Mouse (Mus musculus): ENCODE measurements around the gene Wnt3a. TPM values are rescaled to one million over a fixed set of nuclear protein-coding genes. Genes with fewer than 3 reads are reported as not detected.
A peak's percentile ranks its signal among the peaks of the same experiment; 100 is the strongest.

Gene Wnt3a
- polyA plus RNA-seq (2014; fragmentation: Nextera tagmentation; extraction: Ambion mirVana), result not detected in 2 replicates

DNA sequence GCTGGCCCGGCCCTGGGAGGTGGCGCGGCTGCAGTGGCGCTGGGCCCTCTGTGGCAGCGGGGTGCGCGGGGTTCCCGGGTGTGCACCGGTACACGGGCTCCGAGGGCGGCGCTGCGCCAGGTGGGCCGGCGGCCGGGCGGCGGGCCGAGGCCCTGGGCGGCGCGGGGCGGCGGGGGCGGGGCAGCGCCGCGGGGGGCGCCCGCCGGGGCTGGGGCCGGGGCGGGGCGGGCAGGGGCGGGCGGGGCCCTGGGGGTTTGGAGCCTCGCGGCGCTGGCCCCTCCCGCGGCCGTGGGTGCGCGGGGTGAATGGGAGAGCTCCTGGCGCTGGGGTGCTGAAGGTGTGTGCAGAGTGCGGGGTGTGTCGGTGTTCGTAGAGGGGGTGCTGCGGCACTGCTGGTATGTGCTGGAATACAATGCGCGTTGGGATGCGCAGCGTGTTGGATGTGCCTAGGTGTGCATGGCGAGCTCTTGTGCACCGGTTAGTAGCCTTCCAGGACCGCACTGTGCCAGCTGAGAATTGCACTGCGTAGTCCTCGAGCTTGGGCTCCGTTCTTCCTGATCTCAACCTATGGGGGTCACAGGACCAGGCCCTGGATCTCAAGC lies at the start of gene Wnt3a:
TSS of gene Wnt3a (minus strand) at position 51 of the 602 bp plus-strand sequence.
- H3K27ac ChIP-seq (ENCODE audit: low read depth, low read length), result no peak within 1 kb of the TSS
- H3K4me2 ChIP-seq (replicated peaks; ENCODE audit: low read depth, low read length), result peak within 1 kb of the TSS; percentile 45
- H3K9me3 ChIP-seq (ENCODE audit: control insufficient read depth, low read length), result no peaks in the 10 kb centered on the region
- WGBS, result under 1% methylated on average over 38 of the region's 60 CpGs
- peak within 1 kb of the TSS; percentile 35 for H3K4me3 ChIP-seq (ENCODE audit: low read length)
- no peak within 1 kb of the TSS for H3K9ac ChIP-seq (ENCODE audit: low read depth, low read length)
- H3K27me3 ChIP-seq (ENCODE audit: control insufficient read depth, insufficient read depth, low read length), result peaks cover 79% of the 10 kb centered on the region
- peak; percentile 49; the same call in 1 of the 2 replicates for ATAC-seq (ENCODE audit: low FRiP score, low TSS enrichment)
- no peaks in the 10 kb centered on the region for H3K36me3 ChIP-seq (ENCODE audit: control insufficient read depth, insufficient read depth, low read length)
- peaks cover 9% of the 10 kb centered on the region; the same call in 1 of the 2 replicates for H3K4me1 ChIP-seq (ENCODE audit: control insufficient read depth, insufficient read depth, low read length)

DNA sequence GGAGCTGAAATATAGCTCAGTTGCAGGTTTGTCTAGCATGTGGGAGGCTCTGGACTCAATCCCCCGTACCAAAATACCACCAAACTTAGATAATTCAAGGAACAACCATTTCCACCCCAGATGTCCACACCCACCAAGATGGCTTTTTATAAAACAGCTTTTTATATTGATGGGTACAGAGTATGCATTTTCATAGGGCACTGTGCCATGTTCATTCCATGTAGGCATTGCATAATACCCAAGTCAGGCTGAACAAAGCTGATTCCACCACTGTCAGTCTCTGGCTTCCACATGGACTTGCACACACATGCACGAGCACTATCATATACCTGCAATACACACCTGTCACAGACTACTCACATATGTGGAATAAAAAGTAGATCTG lies 48.2 kb upstream of the Wnt3a start:
- no peaks in the 10 kb centered on the region for H3K27me3 ChIP-seq (ENCODE audit: control insufficient read depth, insufficient read depth, low read length)
- H3K4me1 ChIP-seq (ENCODE audit: control insufficient read depth, insufficient read depth, low read length), result peaks cover 7% of the 10 kb centered on the region; the same call in 1 of the 2 replicates
- no peaks in the 10 kb centered on the region for H3K36me3 ChIP-seq (ENCODE audit: control insufficient read depth, insufficient read depth, low read length)
- no peaks in the 10 kb centered on the region for H3K9me3 ChIP-seq (ENCODE audit: control insufficient read depth, low read length)
- H3K4me2 ChIP-seq (replicated peaks; ENCODE audit: low read depth, low read length), result no peak overlapping the region
- WGBS, result 88% methylated on average over 2 of the region's 2 CpGs
- no peak overlapping the region for H3K9ac ChIP-seq (ENCODE audit: low read depth, low read length)
- H3K27ac ChIP-seq (ENCODE audit: low read depth, low read length), result no peak overlapping the region
- H3K4me3 ChIP-seq (ENCODE audit: low read length), result no peak overlapping the region
- no peak for ATAC-seq (ENCODE audit: low FRiP score, low TSS enrichment)

DNA sequence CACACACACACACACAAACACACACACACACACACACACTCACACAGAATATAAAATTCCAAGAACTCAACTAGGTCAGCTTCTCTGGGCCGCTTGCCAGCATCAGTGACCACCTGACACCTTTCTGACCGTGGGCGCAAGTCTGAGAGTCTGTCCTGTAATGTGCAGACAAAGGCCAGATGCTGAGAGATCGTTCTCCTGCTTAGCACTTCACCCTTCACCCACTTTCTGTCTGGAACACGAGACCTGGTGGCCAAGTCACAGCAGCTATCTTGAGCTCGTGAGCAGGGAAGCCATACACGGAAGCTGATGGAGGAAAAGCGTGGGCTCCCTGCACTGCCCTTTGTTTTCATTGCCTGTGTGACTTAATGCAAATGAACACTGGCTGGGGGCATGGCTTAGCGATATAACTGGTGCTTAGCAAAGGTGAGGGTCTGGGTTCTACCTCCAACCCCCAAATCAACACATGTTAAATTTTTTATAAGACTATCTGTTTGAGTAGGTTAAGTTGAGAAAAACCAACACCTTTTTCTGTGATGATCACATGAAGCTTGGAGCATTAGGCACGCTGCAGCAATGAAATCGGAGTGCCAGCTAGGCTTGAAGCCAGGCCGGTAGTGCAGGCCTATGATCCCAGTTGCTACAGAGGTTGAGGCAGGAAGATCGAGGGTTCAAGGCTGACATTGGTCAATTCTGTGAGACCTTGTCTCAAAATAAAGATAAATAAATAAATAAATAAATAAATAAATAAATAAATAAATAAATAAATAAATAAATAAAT lies 47.6 kb upstream of the Wnt3a start:
- Histone ChIP-seq H3K9me3 (ENCODE audit: control insufficient read depth, low read length) (no peaks in the 10 kb centered on the region), H3K27me3 (ENCODE audit: control insufficient read depth, insufficient read depth, low read length) (no peaks in the 10 kb centered on the region), H3K27ac (ENCODE audit: low read depth, low read length) (no peak overlapping the region), H3K4me3 (ENCODE audit: low read length) (no peak overlapping the region), H3K36me3 (ENCODE audit: control insufficient read depth, insufficient read depth, low read length) (no peaks in the 10 kb centered on the region), H3K4me1 (ENCODE audit: control insufficient read depth, insufficient read depth, low read length) (peaks cover 8% of the 10 kb centered on the region), H3K9ac (ENCODE audit: low read depth, low read length) (no peak overlapping the region), H3K4me2 (replicated peaks; ENCODE audit: low read depth, low read length) (no peak overlapping the region)
- ATAC-seq (ENCODE audit: low FRiP score, low TSS enrichment), result no peak
- 59% methylated on average over 13 of the region's 13 CpGs for WGBS

DNA sequence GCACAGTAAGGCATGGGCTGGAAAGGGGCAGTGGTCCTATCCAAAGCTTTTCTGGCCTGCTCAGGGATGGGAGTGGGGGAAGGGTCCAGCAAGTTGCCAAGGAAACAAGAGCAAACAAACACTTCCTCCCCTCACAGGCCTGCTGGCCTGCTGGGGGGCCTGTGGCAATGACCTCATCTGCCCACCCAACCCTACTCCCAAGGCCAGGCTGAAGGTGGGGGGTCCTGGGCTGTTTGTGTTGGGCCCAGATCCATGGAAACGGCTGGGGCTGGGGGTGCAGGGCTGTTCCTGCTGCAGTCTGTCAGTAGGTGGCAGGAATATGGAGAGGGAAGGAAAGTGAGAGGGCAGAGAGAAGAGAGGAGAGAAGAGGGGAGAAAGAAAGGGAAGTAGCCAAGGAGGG lies 45.8 kb upstream of the Wnt3a start:
- H3K27ac ChIP-seq (ENCODE audit: low read depth, low read length), result no peak overlapping the region
- peaks cover 10% of the 10 kb centered on the region for H3K4me1 ChIP-seq (ENCODE audit: control insufficient read depth, insufficient read depth, low read length)
- H3K36me3 ChIP-seq (ENCODE audit: control insufficient read depth, insufficient read depth, low read length), result no peaks in the 10 kb centered on the region
- no peak overlapping the region for H3K9ac ChIP-seq (ENCODE audit: low read depth, low read length)
- peak; percentile 38; the same call in 1 of the 2 replicates for ATAC-seq (ENCODE audit: low FRiP score, low TSS enrichment)
- no peaks in the 10 kb centered on the region for H3K9me3 ChIP-seq (ENCODE audit: control insufficient read depth, low read length)
- no peaks in the 10 kb centered on the region for H3K27me3 ChIP-seq (ENCODE audit: control insufficient read depth, insufficient read depth, low read length)
- WGBS, result 8% methylated on average over 1 of the region's 1 CpGs
- H3K4me3 ChIP-seq (ENCODE audit: low read length), result no peak overlapping the region
- no peak overlapping the region for H3K4me2 ChIP-seq (replicated peaks; ENCODE audit: low read depth, low read length)

DNA sequence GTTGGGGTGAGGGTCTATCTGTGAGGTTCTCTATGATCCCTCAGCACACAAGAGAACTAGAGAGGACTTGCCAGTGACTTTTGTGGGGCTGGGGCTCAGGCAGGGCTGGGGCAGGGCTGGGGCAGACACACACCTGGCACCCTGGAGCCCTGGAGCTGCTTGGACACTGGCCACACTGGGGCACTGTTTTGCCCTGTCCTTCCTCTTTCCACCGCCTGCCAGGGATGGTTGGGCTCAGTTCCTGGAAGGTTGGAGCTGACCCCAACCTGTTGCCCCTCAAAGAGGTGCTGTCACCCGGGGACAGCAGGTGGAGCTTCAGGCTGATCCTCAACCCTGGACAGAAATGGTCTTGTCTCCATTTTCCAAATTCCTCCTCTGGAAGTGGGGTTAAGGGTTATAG lies 45.4 kb upstream of the Wnt3a start:
- Histone ChIP-seq H3K4me3 (ENCODE audit: low read length) (no peak overlapping the region), H3K27ac (ENCODE audit: low read depth, low read length) (no peak overlapping the region)
- no peak for ATAC-seq (ENCODE audit: low FRiP score, low TSS enrichment)

DNA sequence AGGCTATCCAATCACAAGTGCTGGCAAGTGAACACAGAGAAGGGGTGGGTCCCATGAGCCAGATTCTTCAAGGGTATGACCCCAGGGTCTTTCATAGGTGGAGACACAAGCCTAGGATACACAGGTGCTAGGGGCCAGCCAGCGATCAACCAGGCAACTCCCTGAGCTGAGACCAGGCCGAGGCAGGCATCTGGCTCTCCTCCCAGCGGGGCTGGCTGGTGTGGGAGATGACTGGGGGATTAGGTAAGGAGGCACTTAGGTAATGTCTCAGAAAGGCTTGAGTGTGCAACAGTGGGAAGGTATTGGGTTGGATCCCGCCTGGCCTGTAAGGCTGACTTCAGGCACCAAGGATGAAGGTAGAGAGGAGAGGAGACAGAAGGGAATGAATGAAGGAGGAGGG lies 44.6 kb upstream of the Wnt3a start:
- Histone ChIP-seq H3K27me3 (ENCODE audit: control insufficient read depth, insufficient read depth, low read length) (no peaks in the 10 kb centered on the region), H3K4me3 (ENCODE audit: low read length) (no peak overlapping the region), H3K4me1 (ENCODE audit: control insufficient read depth, insufficient read depth, low read length) (peaks cover 10% of the 10 kb centered on the region), H3K4me2 (replicated peaks; ENCODE audit: low read depth, low read length) (no peak overlapping the region), H3K27ac (ENCODE audit: low read depth, low read length) (no peak overlapping the region), H3K9ac (ENCODE audit: low read depth, low read length) (no peak overlapping the region), H3K9me3 (ENCODE audit: control insufficient read depth, low read length) (no peaks in the 10 kb centered on the region), H3K36me3 (ENCODE audit: control insufficient read depth, insufficient read depth, low read length) (no peaks in the 10 kb centered on the region)
- 92% methylated on average over 4 of the region's 4 CpGs for WGBS
- no peak for ATAC-seq (ENCODE audit: low FRiP score, low TSS enrichment)

More for the DNA sequence above, 45.4 kb upstream of the Wnt3a start:
- no peak overlapping the region for H3K9ac ChIP-seq (ENCODE audit: low read depth, low read length)
- H3K4me1 ChIP-seq (ENCODE audit: control insufficient read depth, insufficient read depth, low read length), result peaks cover 10% of the 10 kb centered on the region
- H3K27me3 ChIP-seq (ENCODE audit: control insufficient read depth, insufficient read depth, low read length), result no peaks in the 10 kb centered on the region
- 37% methylated on average over 2 of the region's 2 CpGs for WGBS
- no peak overlapping the region for H3K4me2 ChIP-seq (replicated peaks; ENCODE audit: low read depth, low read length)
- H3K9me3 ChIP-seq (ENCODE audit: control insufficient read depth, low read length), result no peaks in the 10 kb centered on the region
- H3K36me3 ChIP-seq (ENCODE audit: control insufficient read depth, insufficient read depth, low read length), result no peaks in the 10 kb centered on the region

DNA sequence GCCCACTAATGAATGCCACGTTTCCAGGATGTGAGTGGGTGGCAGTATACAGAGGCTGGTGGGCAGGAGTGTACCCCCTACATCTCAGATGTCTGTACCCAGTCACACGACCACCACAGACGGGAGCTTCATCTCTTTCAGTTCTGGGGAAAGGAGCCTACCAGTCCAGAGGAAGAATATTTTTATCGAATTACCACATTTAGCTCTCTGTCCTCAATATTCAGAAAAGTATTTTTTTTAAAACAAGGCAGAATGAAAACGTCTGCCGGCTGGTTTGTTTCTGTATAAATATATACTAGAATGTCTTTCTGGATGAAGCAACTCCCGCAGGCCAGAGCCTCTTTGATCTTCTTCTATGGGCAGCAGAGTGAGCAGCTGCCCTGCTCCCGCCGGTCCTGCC lies 42.4 kb upstream of the Wnt3a start:
- 31% methylated on average over 9 of the region's 9 CpGs for whole genome bisulfite sequencing
- no peak overlapping the region for H3K9ac ChIP-seq (ENCODE audit: low read depth, low read length)
- no peak for ATAC-seq (ENCODE audit: low FRiP score, low TSS enrichment)

DNA sequence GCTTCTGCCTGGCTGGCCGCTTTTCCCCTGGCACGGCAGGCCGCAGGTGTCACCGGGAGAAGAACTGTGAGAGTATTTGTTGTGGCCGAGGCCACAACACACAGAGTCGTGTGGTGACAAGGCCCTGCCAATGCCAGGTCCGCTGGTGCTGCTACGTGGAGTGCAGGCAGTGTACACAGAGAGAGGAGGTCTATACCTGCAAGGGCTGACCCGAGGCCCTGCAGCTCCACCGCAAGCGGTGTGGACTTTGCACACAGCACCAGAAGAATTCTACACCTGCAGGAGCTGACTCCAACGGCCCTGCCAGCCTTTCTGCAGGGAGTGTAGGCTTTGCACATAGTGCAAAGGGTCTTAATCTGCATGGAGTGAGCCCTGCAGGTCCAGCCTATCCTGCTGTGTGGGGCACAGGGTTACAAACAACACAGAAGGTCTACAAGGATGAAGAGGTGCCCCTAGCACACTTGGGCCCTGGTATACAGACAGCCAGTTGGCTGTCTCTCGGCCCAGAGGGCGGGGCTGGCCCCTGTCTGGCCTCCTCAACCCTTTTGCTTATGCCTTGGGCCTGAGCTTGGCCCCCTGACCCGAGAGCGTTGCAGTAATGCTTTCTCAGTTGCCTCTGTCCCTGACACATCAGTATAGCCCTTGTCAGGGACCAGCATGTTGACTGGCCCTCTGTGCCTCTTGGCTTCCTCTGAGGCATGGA lies 40.8 kb upstream of the Wnt3a start:
- no peak overlapping the region for H3K4me3 ChIP-seq (ENCODE audit: low read length)
- no peaks in the 10 kb centered on the region for H3K36me3 ChIP-seq (ENCODE audit: control insufficient read depth, insufficient read depth, low read length)
- no peak overlapping the region for H3K27ac ChIP-seq (ENCODE audit: low read depth, low read length)
- H3K27me3 ChIP-seq (ENCODE audit: control insufficient read depth, insufficient read depth, low read length), result no peaks in the 10 kb centered on the region
- WGBS, result 87% methylated on average over 16 of the region's 16 CpGs
- H3K4me1 ChIP-seq (ENCODE audit: control insufficient read depth, insufficient read depth, low read length), result peaks cover 6% of the 10 kb centered on the region
- H3K9me3 ChIP-seq (ENCODE audit: control insufficient read depth, low read length), result no peaks in the 10 kb centered on the region
- ATAC-seq (ENCODE audit: low FRiP score, low TSS enrichment), result no peak
- no peak overlapping the region for H3K4me2 ChIP-seq (replicated peaks; ENCODE audit: low read depth, low read length)
- H3K9ac ChIP-seq (ENCODE audit: low read depth, low read length), result no peak overlapping the region

More for the DNA sequence above, 42.4 kb upstream of the Wnt3a start:
- H3K27me3 ChIP-seq (ENCODE audit: control insufficient read depth, insufficient read depth, low read length), result no peaks in the 10 kb centered on the region
- H3K4me2 ChIP-seq (replicated peaks; ENCODE audit: low read depth, low read length), result no peak overlapping the region
- no peaks in the 10 kb centered on the region for H3K36me3 ChIP-seq (ENCODE audit: control insufficient read depth, insufficient read depth, low read length)
- H3K4me3 ChIP-seq (ENCODE audit: low read length), result no peak overlapping the region
- H3K4me1 ChIP-seq (ENCODE audit: control insufficient read depth, insufficient read depth, low read length), result peaks cover 10% of the 10 kb centered on the region
- H3K27ac ChIP-seq (ENCODE audit: low read depth, low read length), result no peak overlapping the region
- no peaks in the 10 kb centered on the region for H3K9me3 ChIP-seq (ENCODE audit: control insufficient read depth, low read length)

DNA sequence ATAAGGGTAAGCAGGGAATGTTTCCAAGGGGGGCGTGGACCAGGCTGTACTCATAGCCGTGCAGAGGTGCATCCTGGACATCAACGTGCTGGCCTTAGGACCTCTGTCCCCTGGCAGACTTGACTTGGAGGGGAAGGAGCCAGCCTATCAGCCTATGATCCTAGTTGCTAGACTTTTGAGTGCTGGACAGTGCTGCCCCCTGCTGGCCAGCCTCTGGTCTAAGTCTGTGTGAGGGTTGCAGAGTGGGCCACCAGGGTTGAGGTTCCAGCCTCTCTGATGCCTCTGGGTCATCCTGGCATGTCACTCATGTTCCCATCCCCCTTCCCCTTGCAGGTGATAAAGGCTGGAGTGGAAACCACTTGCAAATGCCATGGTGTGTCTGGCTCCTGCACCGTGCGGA lies 40.0 kb upstream of the Wnt3a start:
- no peaks in the 10 kb centered on the region for H3K36me3 ChIP-seq (ENCODE audit: control insufficient read depth, insufficient read depth, low read length)
- H3K4me3 ChIP-seq (ENCODE audit: low read length), result no peak overlapping the region
- no peak overlapping the region for H3K27ac ChIP-seq (ENCODE audit: low read depth, low read length)
- ATAC-seq (ENCODE audit: low FRiP score, low TSS enrichment), result peak; percentile 70; the same call in 1 of the 2 replicates
- H3K9ac ChIP-seq (ENCODE audit: low read depth, low read length), result no peak overlapping the region
- H3K4me1 ChIP-seq (ENCODE audit: control insufficient read depth, insufficient read depth, low read length), result peaks cover 3% of the 10 kb centered on the region; the same call in 1 of the 2 replicates
- no peaks in the 10 kb centered on the region for H3K27me3 ChIP-seq (ENCODE audit: control insufficient read depth, insufficient read depth, low read length)
- H3K9me3 ChIP-seq (ENCODE audit: control insufficient read depth, low read length), result no peaks in the 10 kb centered on the region
- no peak overlapping the region for H3K4me2 ChIP-seq (replicated peaks; ENCODE audit: low read depth, low read length)
- WGBS, result 52% methylated on average over 5 of the region's 5 CpGs
